Mouse (Mus musculus): ENCODE data around the gene Fam83f.

The Fam83f gene

DNA sequence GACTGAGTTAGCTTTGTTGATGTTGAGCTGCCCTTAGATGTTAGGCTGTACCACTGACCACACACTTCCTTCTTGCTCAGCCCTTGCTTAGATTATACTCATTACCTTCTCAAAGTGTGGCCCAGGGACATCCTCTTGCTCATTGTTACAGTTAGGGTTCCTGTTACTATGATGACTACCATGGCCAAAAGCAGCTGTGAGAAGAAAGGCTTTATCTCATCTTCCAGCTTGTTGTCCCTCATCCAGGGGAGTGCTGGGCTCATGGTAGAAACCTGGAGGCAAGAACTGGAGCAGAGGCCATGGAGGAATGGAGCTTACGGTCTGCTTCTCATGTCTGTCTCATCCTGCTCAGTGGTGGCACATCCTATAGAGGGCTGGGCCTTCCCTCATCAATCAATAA lies 68.3 kb downstream of the Fam83f start:
- POLR2A ChIA-PET, result interaction anchor here in 2 of 4 experiments (0.6 to 1.4 kb wide), 4 partner anchors 26 to 446 kb away, joined by 4 to 9 read pairs (median 4); partner anchors contain the start of gene Tnrc6b (in 1 of the 2)
- CTCF ChIA-PET, result no interaction called here

DNA sequence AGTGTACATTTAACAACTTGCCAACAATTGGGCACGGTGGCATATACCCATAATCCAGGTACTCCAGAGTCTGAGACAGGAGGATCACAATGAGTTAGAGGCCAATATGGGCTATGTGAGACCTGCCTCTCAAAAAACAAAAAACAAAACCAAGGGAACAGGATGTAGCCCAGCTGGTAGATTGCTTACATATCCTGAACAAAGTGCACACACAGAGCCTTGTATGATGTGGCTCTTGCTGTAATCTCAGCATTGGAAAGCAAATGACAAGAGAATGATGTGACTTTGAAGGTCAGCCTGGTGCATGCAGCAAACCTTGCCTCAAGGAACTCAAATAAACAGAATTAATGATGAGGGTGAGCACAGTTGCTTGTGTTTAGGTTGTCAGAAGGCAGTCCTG lies 70.2 kb downstream of the Fam83f start:
- ChIA-PET POLR2A (interaction anchor here in 2 of 4 experiments (0.5 to 1.0 kb wide), 2 partner anchors 31 kb away, joined by 3 to 4 read pairs; partner anchors contain the start of gene Tnrc6b (in 2 of the 2)), CTCF (no interaction called here)

DNA sequence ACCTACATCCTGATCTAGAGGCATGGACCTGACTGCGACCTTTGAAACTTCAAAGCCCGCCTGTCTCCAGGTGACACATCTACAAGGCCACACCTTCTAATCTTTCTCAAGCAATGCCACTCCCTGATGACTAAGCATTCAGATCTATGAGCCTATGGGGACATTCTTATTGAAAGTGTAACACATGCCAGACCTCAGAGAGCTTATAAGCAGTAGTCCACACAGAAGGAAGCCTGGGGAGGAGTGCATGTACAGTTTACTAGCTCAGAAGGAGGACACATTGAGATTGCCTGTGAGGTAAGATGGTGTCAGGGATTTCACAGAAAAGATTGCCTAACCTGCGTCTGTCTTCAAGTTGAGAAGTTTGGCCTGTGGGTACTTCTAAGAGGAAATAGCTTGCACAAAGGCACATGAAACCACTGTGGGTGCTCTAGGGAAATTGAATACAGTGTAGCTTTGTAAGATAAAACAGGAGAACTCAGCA lies 71.4 kb downstream of the Fam83f start:
- POLR2A ChIA-PET, result interaction anchor here in 2 of 4 experiments (0.8 to 1.8 kb wide), 5 partner anchors 12 to 32 kb away, joined by 3 to 7 read pairs (median 5); partner anchors contain the start of gene Tnrc6b (in 2 of the 2)

DNA sequence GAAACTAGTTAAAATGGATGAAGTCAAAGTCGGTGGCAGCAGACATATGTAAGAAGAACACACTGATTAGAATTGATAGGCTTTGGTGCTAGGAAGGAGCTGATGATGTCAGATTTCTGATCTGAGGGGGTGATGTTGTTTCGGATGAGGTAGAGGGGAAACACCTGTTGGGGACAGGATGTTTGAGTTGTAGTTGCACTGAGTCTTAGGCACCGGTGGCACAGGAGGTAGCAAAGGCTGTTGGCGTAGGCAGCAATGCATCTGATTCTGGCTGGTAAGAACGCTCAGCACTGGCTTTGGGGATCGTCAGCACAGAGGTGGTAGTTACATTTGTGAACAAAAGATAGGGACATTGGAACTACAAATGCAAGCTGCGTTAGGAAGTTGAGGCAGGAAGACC lies 72.0 kb downstream of the Fam83f start:
- CTCF ChIA-PET, result no interaction called here
- POLR2A ChIA-PET, result interaction anchor here in 2 of 4 experiments (0.8 to 1.8 kb wide), 5 partner anchors 13 to 39 kb away, joined by 3 to 7 read pairs (median 5); partner anchors contain the start of gene Tnrc6b (in 1 of the 2)

More for the DNA sequence above, 71.4 kb downstream of the Fam83f start:
- CTCF ChIA-PET, result no interaction called here

DNA sequence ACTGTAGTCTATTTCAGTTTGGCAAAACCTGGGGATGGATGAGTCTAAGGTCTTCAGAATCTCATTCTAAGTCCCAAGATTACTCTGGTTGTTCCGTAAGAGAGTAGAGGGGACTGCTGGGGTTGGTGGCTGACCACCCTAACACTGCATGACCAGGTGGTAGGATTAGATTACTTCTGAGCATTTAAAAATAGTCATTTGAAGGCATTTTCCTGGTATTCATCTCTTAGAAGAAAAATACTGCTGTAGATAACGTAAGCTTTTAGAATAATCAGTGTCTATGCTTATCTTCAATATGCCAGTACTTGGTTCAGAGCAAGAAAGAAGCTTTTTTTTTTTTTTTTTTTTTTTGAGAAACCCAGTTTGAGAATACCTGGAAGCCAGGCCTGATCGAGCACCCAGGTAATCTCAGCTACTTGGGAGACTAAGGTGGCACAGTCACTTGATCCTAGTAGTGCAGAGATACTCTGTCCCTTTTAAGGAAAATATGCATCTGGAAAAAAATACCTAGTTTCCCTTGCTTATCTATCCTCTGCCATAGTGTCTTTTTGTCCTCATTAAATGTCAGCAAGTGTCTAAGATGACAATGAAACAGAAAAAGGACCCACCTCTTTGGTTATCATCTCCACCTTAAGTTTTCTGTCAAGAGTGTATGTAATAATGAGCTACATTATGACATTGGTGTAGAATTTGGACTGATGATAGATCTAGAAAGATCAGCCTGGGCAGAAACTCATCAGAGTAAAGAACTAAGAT lies 73.2 kb downstream of the Fam83f start:
- CTCF ChIA-PET, result interaction anchor here in 1 of 4 experiments (0.6 kb wide), 1 partner anchor 187 kb away, joined by 3 read pairs; no protein-coding TSS in a partner anchor

DNA sequence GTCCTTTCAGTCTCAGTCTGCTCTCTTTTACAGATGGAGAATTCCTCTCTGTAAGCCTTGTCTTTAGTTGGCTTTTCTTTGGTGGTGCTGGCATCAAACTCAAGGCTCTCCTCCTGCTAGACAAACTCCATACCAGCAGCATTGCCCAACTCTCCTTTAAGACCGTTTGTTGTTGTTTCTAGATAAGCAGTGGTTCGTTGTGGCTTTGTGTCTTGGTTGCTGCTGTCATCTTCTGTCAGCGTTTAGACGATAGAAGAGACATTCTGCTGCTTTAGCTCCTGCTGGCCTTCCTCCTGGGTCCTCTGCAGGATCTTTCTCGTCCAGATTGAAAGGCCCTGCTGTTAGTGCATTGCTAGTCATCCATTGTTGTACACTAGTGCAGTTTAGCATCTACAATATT lies 77.3 kb downstream of the Fam83f start:
- ChIA-PET CTCF (no interaction called here), POLR2A (interaction anchor here in 1 of 4 experiments (1.3 to 2.3 kb wide), 4 partner anchors 11 to 491 kb away, joined by 3 to 7 read pairs (median 4); partner anchors contain the start of gene Tnrc6b)

More for the DNA sequence above, 73.2 kb downstream of the Fam83f start:
- POLR2A ChIA-PET, result interaction anchor here in 1 of 4 experiments (0.6 to 1.5 kb wide), 6 partner anchors 14 to 106 kb away, joined by 3 to 4 read pairs (median 3); no protein-coding TSS in a partner anchor

Data from embryonic stem cell, embryonic (primary cell).